Mouse (Mus musculus) embryonic facial prominence, embryonic 13.5 days (tissue): Measurements from ENCODE around the gene Wipi1. TPM values are rescaled to one million over a fixed set of nuclear protein-coding genes. Genes with fewer than 3 reads are reported as not detected.

Source experiments
- ATAC-seq: fragments of 200-750 bp; cut with Nextera tagmentation; 2 replicates; pipeline ENCODE4 v1.8.0; 2017; ENCODE audit warnings: low read depth; ENCODE audit not compliant: insufficient number of reproducible peaks, insufficient read depth, low FRiP score, low TSS enrichment
- H3K27ac ChIP-seq: fragments of 300-500 bp; sonication (generic); 2 replicates; pipeline ENCODE4 v1.5.1; 2015; ENCODE audit warnings: moderate library complexity, mild to moderate bottlenecking, inconsistent platforms
- H3K27me3 ChIP-seq: fragments of 300-500 bp; sonication (generic); 2 replicates; pipeline ENCODE4 v1.6.1; 2015; ENCODE audit warnings: mild to moderate bottlenecking, inconsistent platforms
- H3K36me3 ChIP-seq: fragments of 300-500 bp; sonication (generic); 2 replicates; pipeline ENCODE4 v1.6.1; 2015; ENCODE audit warnings: mild to moderate bottlenecking, inconsistent platforms
- H3K4me1 ChIP-seq: fragments of 300-500 bp; sonication (generic); 2 replicates; pipeline ENCODE4 v1.6.1; 2015; ENCODE audit warnings: inconsistent platforms
- H3K4me2 ChIP-seq: fragments of 300-500 bp; sonication (generic); 2 replicates; pipeline ENCODE4 v1.6.1; 2015; ENCODE audit warnings: moderate library complexity, mild to moderate bottlenecking, inconsistent platforms
- H3K4me3 ChIP-seq: fragments of 300-500 bp; sonication (generic); 2 replicates; pipeline ENCODE4 v1.5.1; 2015; ENCODE audit warnings: mild to moderate bottlenecking, inconsistent platforms
- H3K9ac ChIP-seq: fragments of 300-500 bp; sonication (generic); 2 replicates; pipeline ENCODE4 v1.6.1; 2015; ENCODE audit warnings: mild to moderate bottlenecking, inconsistent platforms
- H3K9me3 ChIP-seq: fragments of 300-500 bp; sonication (generic); 2 replicates; pipeline ENCODE4 v1.6.1; 2016; ENCODE audit warnings: inconsistent platforms
- WGBS: fragments of 180-500 bp; shearing (Covaris S2); methylation state at CpG from one replicate; pipeline ENCODE4 v1.1.7; 2015; ENCODE audit warnings: mixed read lengths; 5-methylcytosine and 5-hydroxymethylcytosine counted together
- polyA plus RNA-seq: library from polyadenylated mRNA; unstranded; fragments of >200 nt; fragmentation: Nextera tagmentation; extraction: Ambion mirVana; gene quantifications from 2 replicates; pipeline ENCODE4 v1.2.1, GENCODE M21; 2015

Gene Wipi1
- polyA plus RNA-seq, 1 experiment from 2014 or later, result 53.5 TPM

DNA sequence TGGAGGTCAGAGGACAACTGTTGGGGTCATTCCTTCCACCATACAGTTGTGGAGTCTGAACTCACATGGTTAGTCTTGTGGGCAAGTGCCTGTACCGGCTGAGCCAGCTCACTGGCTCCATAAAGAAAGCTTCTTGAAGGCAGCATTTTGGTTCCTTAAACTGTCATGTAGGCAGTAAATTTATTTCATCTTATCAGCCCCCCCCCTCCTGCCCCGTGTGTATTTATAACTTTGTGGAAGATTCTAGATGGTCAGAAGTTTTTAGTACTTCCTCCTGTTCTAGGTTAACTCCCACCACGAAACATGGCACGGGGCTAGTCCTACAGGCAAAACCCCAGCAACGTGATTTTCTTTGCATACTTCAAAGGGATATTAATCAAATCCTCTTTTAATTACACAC is 86.9 kb downstream of the Wipi1 start:
- Histone ChIP-seq H3K27me3 (no peaks in the 10 kb centered on the region), H3K4me3 (no peak overlapping the region), H3K27ac (no peak overlapping the region), H3K4me1 (no peaks in the 10 kb centered on the region), H3K9ac (no peak overlapping the region), H3K36me3 (no peaks in the 10 kb centered on the region), H3K4me2 (no peak overlapping the region), H3K9me3 (no peaks in the 10 kb centered on the region)
- 73% methylated on average over 5 of the region's 5 CpGs for WGBS
- ATAC-seq, result no peak

Other genes with a start within 250 kb of the Wipi1 start
- gene Gna13, start 249.1 kb downstream of the Wipi1 start, polyA plus RNA-seq, result 21.4 and 22.1 TPM in 2 replicates
- gene 9930022D16Rik, start 198.1 kb downstream of the Wipi1 start, polyA plus RNA-seq, result not detected in 2 replicates
- 48.4 and 53.6 TPM in 2 replicates for gene Amz2, start 186.0 kb downstream of the Wipi1 start, polyA plus RNA-seq
- gene Arsg, start 138.6 kb downstream of the Wipi1 start, polyA plus RNA-seq, result 3.3 and 3.4 TPM in 2 replicates
- gene Slc16a6, start 138.4 kb downstream of the Wipi1 start, polyA plus RNA-seq, result 3.6 and 4.4 TPM in 2 replicates
- gene Prkar1a, start 37.4 kb upstream of the Wipi1 start, polyA plus RNA-seq, result 324 and 370 TPM in 2 replicates
- gene Fam20a, start 110.3 kb upstream of the Wipi1 start, polyA plus RNA-seq, result 4.8 and 5.1 TPM in 2 replicates
- not detected in 2 replicates for gene 1700012B07Rik, start 216.1 kb upstream of the Wipi1 start, polyA plus RNA-seq